Mouse (Mus musculus): ENCODE data around the gene Prlr.

Prlr gene

GRCm38 (mm10) chr15:10325080-10325479, 148.0 kb downstream of the Prlr start, which contains the start of gene Gm21973:
TSS of gene Gm21973 (plus strand) at chr15:10325380.
- in situ Hi-C loops (cut with MboI, MseI), result loop anchor here (10.0 kb wide), 1 partner anchor 350 kb away; no protein-coding TSS in a partner anchor

- in situ Hi-C loops (cut with MboI, MseI), result no loop called here
Observed at GRCm38 (mm10) chr15:10330626-10331025, 153.6 kb downstream of the Prlr start.

- in situ Hi-C loops (cut with MboI, MseI), result no loop called here
Observed at GRCm38 (mm10) chr15:10332566-10332965, 155.5 kb downstream of the Prlr start.

GRCm38 (mm10) chr15:10338606-10339005, 161.6 kb downstream of the Prlr start:
- in situ Hi-C loops (cut with MboI, MseI), result no loop called here

GRCm38 (mm10) chr15:10347044-10347443, 170.0 kb downstream of the Prlr start:
- in situ Hi-C loops (cut with MboI, MseI), result no loop called here

GRCm38 (mm10) chr15:10358039-10358948, 181.3 kb downstream of the Prlr start, which contains the start of gene Agxt2:
TSS of gene Agxt2 (plus strand) at chr15:10358532.
- in situ Hi-C loops (cut with MboI, MseI), result no loop called here

GRCm38 (mm10) chr15:10366331-10366730, 189.3 kb downstream of the Prlr start:
- in situ Hi-C loops (cut with MboI, MseI), result no loop called here

GRCm38 (mm10) chr15:10375404-10375803, 198.4 kb downstream of the Prlr start:
- in situ Hi-C loops (cut with MboI, MseI), result no loop called here

GRCm38 (mm10) chr15:10378338-10378959, 201.4 kb downstream of the Prlr start:
- in situ Hi-C loops (cut with MboI, MseI), result no loop called here

- in situ Hi-C loops (cut with MboI, MseI), result no loop called here
Observed at GRCm38 (mm10) chr15:10379757-10380458, 202.9 kb downstream of the Prlr start.

- in situ Hi-C loops (cut with MboI, MseI), result no loop called here
Observed at GRCm38 (mm10) chr15:10387263-10387662, 210.2 kb downstream of the Prlr start.

All from T-helper 2 cell (primary cell).